Mouse (Mus musculus): ENCODE measurements at regions not wholly inside any gene's neighbourhood (a gene's known extent, or its start where the extent isn't known, plus 50 kb on each side); places are given as distances from the start of the nearest gene placed in this dataset.

- no peak for DNase-seq (ENCODE audit: low spot score)
These were observed 49.8 kb upstream of the Wdr75 start for GRCm38 (mm10) chr1:45745136-45745535.

Data from urinary bladder, postnatal 10 days (tissue).